Mouse (Mus musculus) urinary bladder, postnatal 36 days (tissue): ENCODE results near the gene Ppp2r3a.

ENCODE experiments used
- DNase-seq, 2 experiments: peaks; one replicate each; pipeline ENCODE4 v3.0.0; 2022; ENCODE audit warnings: low spot score in 2 of 2, mixed read lengths in 1 of 2

The Ppp2r3a gene

DNA sequence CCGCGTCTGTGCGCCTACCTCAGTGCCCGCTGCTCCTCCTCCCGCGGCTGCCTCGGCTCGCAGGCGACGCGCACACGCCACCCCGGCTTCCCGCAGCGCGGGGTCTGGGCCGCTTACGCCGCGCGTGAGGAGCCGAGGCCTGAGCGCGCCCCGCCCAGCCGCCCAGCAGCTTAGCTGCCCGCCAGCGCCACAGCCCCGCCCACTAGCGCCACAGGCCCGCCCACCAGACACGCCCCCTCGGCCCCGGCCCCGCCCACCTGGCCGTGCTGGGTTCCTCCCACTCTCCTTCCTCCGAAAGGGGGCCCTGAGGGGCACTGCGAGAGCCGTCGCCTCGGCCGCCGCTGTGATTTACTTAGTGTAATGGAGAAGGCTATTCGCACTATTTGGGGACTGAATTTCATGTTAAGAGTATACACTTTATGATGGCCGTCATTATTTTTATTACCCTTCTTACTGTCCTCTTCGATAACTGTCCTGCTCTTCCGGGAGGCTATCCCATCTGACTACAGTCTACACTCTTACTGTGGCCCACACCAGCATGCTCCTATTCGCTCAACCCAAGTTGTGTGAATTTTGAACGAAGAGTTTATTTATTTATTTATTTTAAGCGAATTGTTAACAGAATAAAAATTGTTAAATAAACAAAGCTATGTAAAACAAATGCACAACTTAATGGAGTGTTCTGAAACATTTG, at the start of gene Ppp2r3a:
Gene Ppp2r3a, minus strand, starts transcription at position 152 of the 694 bp plus-strand sequence.
- peak; percentile 99 for DNase-seq

DNA sequence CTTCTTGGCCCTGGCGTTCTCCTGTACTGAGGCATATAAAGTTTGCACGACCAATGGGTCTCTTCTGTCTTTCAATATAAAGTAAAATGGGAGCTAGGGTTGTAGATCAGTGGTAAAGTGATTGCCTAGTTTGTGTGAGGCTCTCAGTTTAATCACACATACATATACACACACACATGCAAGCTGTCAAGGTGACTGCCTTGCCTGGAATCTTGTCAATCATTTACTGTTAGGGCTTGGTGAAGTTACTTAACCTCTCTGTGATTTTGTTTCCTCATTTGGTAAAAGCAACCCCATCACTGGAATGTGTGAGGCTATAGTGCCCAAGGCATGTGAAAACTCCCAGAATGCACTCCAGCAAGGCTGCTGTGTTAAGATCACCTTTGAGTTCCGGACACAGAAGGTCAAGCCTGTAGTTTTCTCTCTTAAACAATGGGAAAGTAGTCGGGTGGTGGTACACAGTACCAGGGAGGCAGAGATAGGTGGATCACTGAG, 48.9 kb upstream of the Ppp2r3a start:
- no peak for DNase-seq

DNA sequence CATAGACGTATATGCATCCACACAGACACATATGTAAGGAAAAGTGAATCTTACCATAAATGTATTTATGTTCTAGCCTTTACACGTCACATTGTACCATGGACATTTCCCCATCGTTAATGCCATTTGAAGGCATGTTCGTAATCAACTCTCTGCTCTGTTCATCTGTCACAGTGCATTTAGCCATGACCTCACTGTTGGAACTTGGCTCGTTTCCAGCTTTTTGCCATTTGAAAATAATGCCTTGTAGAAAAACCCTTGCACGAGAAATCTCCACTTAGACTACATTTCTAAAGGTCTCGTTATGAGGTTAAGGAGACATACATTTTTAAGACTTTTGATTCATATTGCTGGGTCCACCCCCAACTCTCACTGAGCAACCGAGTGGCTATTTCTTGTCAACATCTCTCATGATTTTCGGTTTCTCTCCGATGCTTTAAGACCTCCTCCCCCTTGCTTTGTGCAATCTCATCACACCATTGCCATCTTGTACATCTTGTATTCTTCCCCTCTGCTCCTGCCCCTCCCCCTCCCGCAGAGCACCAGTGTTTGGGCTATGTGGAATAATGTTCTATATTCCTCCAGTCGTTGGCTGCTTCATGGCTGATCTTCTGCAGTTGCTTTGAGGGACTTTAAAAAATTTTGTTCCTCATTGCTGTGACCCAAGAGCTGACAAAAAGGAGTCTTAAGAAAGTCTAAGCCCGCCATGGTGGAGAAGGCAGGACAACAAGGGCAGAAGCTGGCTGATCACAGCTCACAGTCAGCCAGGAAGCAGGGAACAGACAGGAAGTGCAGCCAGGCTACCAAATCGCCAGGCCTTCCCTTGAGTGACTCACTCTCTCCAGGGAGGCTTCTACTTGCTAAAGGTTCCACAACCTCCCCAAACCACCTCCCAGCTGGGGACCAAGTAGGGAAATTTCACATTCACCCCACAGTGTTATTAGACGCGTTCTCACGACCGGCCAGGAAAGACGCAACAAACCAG, 40.4 kb upstream of the Ppp2r3a start:
- no peak for DNase-seq

DNA sequence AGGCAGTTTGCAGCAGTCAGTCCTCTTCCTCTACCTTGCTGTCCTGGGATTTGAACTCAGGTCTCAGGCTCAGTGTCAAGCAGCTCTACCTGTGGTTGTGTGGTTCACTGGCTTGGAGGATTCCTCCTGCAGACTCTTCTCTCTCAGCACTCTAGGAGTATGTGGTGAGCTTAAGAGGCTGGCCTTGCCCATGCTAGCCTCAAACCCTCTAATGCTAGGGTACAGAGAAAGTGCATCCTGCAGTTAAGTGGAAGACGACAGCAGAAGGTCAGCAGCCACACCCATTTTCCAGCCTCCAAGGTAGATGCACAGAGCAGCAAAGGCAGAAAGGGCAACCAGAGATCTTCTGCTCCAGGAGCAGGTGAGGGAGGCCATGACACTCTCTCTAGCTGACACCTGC, 39.3 kb upstream of the Ppp2r3a start:
- no peak for DNase-seq

DNA sequence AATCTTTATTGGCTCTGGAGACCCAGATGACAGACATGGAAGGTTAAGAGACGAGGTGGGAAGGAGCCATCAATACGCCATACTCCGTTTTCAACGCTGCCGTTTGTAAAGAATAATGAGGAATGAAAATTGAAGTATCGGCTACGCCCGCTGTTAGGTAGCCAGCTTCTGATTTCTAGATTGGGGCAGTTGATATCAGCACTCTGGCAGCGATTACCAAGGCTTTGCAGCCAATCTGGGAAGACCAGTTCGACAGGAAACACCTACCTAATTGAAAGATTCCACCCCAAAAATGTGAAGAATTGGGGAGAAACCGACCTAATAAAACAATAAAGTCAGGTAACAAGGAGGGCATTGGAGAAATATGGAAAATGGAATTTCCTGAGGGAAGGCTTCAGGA, 38.2 kb upstream of the Ppp2r3a start:
- DNase-seq, result peak in 1 of 2 experiments; percentile 33

DNA sequence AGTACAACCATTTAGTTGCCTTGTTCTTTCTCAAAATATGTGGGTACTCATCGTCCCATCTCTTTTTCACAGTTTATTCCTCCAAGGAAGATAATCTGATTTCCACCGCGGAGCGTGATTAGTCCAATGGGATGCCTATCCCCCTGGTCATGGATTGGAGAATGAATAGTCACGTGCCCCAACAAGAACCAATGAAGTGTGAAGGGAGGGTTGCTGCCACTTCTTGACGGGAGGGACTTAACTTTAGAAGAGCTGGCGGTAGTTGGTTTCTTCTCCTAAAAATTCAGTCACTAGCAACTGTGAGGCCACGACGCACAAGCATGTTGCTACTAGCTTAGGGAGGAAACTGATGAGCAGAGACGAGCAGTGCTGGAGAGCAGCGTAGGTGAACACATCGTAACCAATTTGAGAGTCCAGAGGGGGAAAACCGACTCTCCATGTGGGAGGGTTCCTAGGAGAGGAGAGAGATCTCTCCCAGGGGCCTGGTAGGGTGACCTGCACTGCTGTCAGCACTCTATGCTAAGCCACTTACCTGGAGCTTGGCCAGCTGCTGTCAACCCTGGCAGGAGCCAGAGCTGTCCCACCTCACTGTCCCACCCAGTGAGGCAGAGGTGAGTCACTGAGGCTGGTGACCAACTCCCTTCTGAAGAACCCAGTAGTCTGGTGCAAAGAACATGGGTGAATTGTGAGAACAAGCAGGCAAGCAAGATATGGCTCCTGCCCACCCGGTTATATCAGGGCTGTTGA, 37.5 kb upstream of the Ppp2r3a start:
- peak; percentile 53 to 61 for DNase-seq

DNA sequence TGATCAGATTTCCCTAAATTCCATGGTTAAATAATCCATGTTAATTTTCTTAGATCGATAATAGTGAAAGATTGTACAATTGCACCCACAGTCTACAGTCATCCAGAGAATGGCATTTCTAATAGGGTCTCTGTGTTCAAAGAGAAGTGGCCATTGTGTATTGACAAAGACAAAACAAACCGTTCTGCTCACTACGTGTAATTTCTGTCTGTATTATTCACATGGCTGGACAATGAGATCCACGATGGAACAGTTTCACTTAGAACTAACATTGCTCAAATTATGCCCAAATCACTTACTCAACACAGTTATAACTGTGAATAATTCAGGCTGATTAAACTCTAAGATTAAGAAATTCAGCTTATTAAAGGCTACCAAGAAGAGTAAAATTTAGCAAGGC, 35.2 kb upstream of the Ppp2r3a start:
- no peak for DNase-seq

DNA sequence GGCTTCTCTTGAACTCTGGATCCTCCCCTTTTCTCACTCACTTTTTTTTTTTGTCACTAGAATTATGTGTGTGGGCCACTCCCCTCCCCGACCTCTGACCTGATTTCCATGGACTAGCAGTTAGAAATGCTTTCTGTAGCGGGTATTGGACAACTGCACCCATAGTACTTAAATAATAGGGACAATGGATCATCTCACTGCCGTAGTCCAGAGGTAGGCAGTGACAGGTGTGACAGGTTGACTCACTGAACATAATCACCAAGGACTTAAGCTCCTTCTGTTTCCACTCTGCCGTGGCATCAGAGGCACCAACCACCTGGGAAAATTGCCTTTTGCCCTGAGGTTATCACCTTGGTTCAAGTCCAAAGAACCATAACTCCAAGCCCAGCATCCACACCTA, 32.5 kb upstream of the Ppp2r3a start:
- DNase-seq, result no peak

DNA sequence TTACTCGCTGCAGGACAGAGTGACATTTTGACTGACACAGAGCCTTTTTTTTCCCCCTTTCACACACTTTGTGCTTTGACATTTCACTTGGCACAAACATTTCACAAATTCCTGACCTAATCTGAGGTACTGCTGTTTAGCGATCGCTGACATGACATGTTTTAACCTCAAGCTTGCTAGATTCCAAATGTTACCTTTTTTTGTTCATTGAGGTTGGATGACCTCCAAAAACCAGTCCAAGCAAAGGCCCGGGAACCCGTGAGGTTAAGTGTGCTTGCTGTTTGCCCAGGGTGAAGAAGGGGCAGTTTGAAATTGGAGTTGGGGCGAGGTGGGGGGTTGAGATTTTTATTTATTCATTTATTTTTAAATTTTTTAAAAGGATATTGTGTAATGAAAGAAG, 31.1 kb upstream of the Ppp2r3a start:
- DNase-seq, result no peak

DNA sequence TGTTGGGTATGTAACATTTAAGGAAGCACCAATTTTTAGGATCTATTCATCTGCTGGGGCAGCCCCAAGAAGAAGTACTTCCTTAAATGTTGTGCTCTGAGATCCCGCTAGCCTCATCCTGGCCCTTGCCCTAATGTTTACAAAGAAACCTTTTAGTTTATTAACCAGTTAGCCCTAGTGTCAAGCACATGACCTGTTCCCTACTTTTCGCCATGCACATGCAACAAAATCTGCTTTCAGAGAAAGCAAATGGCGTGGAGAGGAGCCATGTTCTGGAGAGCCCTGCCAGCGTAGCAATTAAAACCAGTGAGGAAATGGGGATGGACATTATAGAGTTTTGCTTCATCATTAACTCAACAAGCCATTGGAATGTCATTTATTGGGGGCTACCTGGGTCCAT, 30.3 kb upstream of the Ppp2r3a start:
- DNase-seq, result no peak

DNA sequence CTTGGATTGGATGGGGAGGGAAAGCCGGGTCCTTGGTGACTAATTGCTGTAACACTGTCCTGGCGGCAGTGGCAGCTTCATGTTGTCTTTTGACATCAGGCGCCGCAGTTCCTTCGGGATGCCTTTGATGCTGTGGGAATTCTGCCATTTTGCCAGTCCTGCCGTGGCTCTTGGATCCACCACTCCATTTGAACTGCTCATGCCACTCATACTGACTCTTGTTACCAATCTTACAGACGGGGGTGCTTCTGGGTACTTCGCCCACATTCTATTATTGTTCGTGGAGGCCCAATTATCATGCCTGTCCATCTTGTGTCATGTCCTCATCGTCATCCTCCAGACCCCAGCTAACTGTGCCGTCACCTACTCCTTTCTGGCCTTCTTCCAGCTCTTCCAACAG, 29.7 kb upstream of the Ppp2r3a start:
- DNase-seq, result no peak

DNA sequence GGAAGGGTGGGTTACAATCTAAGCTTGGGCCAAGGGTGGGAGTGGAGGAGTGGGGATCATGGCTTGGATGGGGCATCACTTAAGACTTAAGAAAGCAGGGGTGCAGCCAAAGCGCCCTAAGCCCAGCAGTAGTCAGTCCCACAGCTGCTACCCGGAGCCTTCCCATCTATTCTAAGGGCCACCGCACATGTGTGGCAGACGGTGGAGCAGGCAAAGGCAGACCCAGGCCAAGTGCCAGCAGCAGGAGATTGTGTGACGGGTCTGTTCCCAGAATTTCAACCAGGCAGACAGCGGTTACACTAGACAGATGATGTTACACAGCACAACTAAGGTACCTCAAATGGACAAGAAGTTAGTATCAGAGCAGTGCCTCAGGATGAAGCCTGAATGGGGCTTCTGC, 29.3 kb upstream of the Ppp2r3a start:
- no peak for DNase-seq

DNA sequence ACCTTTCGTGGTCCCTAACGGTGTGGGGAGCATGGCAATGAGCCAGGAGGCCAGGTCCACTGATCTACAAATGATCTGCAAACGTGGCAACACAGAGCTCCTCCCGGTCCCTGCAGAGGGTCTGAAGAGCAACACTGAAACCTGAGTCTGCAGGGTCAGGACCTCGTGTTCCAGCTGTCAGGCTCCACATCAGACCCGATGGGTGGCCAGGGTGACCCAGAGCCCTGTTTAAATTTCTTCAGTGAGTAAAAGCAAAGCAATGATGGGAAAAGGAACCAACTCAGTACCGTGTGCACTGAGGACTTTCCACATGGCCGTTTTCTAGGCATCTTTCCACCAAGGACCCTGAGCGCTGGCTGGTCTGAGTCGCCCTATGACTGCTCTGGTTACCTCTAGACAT, 28.6 kb upstream of the Ppp2r3a start:
- DNase-seq, result no peak

DNA sequence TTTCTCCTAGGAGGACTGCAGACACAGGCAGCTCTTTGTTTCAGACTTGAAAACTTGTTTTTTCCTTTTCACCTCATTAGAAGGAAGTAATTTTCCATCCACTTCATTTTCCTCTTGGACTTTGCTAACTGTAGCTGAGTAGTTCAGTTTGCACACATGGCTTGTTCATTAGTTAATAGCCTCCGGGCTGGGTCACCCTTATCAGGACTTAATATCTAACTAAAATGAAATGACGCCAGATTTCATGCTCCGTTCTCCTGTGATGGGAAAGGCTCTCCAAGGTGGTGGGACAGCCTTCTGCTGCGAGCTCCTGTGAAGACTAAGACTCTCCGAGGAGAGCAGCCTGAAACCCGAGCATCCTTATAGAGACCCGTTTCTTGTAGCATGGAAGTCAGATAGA, 21.1 kb upstream of the Ppp2r3a start:
- DNase-seq, result no peak

DNA sequence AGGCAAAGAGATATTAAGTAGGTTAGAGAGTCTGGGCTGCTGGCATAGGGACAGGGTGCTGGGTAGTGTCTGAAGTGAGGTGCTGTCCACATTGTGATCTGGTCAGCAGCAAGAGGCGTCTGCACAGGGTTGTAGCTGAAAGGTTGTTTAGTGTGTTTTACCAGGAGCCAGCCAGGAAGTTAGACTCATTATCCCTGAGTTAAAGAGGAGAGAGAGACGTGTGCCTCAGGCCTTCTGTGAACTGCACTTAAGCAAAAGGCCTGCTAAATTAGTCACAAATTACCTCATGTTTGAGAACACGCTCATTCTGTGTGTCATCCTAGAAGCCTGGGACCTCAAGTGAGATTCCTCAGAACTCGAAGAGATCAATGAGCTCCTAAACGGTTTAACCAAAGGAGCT, 18.4 kb upstream of the Ppp2r3a start:
- no peak for DNase-seq

DNA sequence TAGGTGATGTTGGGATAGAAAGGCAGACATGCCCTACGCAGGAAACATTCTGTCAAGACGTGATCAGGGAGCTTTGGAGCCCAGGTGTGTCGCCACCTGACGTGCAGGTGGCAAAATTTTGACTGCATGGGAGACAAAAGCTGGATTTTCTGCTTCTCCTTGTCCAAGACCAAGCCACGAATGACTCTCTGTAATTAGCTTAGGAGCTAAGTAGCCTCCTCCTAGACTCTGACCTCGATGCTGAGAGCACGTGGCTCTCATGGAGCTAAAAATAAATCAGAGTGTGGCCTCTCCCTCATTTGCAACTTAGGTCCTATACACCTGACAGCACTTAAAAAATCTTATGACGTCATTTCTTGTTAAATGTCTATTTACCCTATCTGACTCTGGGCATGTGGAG, 14.4 kb upstream of the Ppp2r3a start:
- no peak for DNase-seq

DNA sequence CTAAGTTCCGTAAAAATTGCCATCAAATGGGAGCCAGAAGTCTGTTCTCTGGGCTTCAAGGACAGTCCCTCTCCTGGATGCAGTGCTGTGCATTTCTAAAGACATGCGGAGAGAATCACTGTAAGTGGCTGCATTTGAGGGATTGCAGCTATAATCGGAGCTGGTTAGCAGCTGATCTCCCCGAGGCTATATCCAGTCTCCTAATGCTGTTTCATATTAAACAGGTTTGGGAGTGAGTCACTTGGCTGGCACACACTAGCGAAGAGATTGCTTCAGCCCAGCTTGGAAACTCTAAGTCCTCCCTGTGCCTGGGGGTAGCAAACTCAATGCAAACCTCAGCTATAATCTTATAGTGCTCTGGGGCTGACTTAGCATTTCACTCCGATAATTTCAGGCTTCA, 14.0 kb upstream of the Ppp2r3a start:
- DNase-seq, result peak in 1 of 2 experiments; percentile 13

DNA sequence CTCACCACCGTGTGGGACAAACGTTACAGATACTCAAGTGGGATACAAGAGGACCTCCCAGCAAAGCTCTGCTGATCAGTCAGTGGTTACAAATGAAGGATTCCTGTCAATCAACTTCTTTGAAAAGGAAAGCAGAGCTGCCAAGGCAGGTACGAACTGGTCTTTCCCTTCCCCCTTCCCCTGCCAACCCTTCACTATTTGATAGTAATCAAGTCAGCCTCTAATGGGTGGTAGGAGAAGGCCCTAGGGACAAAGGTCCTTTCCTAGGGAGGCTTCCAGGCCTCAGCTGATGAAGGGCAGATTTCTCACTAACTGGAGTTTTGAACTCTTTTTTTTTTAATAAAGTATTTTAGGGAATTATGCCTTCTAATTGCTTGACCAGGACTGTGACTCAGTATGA, 11.2 kb upstream of the Ppp2r3a start:
- no peak for DNase-seq

DNA sequence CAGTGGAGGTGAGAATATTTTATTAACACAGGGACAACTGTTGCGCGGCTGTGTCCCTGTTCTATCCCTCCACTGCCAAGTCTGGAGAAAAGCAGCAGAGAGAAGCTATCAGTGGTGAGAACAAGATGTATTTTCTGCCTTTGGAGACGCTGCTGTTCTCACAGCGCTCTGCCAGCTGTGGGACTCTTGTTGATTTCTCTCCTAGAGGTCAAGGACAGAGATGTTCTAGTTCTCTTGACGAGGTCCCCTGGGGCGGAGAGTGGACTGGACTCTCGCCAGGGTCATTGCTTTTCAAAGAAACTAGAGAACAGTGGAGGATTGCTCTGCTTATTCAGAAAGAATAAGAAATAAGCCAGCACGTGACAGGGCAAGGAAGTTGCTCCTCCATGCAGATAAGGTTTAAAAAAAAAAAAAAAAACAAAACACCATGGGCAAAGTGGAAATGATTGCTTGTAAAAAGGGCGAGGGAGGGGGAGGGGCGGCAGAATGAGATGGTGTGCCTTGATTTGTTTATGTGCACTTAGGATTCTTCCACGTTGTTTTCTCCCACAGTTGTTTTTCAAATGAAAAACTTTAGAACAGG, 10.5 kb upstream of the Ppp2r3a start:
- DNase-seq, result peak in 1 of 2 experiments; percentile 79

DNA sequence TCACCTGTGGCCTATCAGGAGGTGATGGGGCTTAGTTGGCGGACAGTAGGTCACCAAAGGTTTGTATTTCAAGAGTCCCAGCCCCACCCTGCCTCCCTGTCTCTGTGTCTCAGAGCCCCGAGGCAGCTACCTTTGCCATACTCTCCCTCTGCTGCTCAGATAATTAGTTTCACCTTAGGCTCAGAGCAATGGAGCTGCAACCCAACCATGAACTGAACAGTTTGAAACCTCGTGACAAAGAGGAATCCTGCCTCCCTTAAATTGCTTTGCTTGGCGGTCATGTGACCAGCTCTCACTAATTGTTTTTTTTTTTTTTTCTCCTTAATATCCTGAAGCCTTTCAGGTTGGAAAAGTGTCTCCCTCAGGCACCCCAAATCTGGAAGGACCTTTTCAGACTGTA, 9.8 kb upstream of the Ppp2r3a start:
- no peak for DNase-seq

DNA sequence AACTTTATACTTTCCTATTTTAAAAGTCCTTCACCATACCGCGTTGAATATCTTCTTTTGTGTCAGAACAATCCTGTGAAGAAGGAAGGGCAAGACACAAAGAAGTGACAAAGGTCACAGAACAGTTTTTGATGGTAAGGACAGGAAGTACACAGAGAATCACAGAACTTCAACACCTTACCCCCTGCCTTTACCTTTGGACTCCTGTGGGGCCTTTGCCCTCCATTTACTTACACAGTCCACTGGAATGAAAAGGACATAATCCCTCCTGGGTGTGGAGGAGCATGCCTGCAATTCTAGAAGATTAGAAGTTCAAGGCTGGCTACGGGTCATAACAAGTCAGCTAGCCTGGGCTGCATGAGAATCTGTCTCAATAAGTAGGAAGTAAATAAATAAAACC, 1.5 kb upstream of the Ppp2r3a start:
- no peak for DNase-seq

DNA sequence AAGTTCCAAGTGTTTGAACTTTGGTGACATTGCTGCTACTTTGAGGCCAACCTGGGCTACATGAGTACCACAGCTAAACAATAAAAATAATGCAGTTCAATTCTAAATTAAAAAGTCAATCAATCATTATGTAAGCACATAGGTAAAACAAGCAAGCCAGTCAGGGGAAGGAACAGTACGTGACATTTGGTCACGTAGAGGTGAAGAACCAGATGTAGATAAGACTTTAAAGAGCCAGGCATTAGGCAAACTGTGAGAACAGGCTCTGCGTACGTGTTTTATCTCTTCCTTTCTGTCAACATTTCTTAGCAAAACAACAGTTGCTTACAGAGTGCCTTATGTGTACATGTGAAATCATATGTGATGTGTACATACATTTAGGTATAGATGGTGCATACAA, 946 bp upstream of the Ppp2r3a start:
- DNase-seq, result no peak
